Mouse (Mus musculus): ENCODE data around the gene Sh3d19.
"Not testable (repeated sequence)": the region's sequence is repeated elsewhere in the genome, so short reads cannot be mapped to it uniquely, and the experiment has no call there.

Gene Sh3d19

DNA sequence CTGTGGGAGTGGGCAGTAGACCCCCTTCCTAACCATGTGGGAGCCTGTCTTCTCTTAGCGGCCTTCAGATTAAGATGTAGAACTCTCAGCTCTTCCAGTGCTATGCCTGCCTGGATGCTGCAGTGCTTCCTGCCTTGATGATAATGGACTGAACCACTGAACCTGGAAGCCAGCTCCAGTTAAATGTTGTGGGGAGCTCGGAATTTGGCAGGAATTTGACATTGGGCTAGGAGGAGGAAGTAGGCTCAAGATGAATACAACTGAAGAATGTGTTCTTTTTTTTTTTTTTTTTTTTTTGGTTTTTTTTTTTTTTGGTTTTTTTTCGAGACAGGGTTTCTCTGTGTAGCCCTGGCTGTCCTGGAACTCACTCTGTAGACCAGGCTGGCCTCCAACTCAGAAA lies 10.9 kb downstream of the Sh3d19 start:
- not testable (repeated sequence) for DNase-seq

- DNase-seq, result no peak
Measured at GRCm38 (mm10) chr3:85984537-85984936, 13.6 kb downstream of the Sh3d19 start.

DNA sequence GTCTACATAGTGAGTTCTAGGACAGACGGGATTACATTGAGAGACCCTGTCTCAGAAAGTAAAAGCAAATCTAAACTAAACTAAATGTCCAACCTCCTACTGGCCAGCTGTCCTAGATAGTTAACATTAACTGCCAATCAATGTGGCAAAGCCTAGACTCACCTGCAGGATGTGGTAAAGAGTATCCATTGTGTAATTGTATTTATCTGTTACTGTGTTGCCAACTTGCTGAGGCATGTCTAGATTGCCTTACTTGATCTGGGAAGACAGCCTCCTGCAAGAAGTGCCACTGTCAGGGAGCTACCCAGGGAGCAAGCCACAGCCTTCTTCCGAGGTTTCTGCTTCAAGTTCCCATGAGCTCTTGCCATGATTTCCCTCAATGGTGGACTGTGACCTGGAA lies 16.3 kb downstream of the Sh3d19 start:
- no peak for DNase-seq

DNA sequence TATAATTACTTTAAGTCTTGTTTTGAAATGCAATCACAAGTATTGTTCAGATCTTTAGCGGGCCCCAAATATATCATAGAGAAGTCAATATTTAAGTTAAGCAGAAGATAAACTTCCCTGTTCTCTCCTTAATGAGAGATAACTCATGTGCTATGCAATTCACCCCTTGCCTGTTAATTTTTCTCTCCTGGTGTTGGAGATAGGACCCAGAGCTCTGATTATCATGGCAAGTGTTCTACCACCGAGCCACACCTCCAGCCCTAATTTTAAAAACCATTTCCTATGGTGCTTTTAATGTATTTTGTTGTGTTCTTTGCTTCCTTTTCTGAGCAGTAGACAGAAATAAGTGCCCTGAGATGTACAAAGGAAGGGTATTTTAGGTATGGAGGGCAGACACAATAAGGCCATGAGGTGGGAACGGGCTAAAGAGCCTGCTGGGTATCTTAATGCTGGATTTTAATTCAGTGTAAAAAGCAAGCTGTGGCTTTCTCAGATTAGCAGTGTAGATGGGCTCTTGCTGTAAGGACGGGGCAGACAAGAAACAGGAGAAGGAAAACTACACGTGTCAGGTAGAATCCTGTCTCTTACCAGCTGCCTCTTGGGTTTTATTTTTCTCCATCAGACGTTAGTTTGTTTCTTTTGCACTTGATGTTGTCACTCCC lies 20.4 kb downstream of the Sh3d19 start:
- DNase-seq, result no peak

DNA sequence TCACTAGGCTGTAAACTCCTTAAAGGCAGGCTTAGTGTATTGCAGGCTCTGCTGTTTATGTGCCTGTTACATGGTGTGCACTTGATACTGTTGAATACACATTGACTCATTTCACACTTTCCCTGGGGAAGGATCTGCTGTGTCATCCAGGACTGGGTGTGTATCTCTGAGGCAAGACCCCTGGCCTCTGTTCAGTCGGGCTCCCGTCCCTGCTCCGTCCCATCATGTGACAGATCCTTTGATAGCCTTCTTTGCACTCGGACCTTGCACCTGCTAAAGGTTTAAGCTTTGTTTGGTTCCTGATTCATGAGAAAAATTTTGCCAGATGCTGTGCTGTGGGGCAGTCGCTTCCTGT lies 20.9 kb downstream of the Sh3d19 start:
- no peak for DNase-seq

DNA sequence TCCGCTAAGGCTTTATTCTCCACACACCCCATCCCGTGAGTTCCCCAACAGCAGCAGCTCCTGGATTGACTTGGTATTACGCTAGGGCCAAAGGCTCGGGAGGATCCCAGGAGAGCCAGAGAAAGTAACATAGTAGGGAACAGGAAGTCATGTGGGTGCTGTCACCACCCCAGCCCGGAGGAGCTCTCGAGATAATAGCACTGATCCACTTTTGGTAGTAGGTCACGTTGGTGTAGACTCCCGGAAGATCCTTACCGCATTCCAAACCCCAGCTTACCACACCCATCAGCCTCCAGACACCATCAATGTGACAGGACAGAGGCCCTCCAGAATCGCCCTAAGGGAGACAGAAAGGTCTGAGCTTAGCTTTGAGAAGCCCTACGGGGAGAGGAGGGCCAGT lies 22.8 kb downstream of the Sh3d19 start:
- peak; percentile 74 for DNase-seq

DNA sequence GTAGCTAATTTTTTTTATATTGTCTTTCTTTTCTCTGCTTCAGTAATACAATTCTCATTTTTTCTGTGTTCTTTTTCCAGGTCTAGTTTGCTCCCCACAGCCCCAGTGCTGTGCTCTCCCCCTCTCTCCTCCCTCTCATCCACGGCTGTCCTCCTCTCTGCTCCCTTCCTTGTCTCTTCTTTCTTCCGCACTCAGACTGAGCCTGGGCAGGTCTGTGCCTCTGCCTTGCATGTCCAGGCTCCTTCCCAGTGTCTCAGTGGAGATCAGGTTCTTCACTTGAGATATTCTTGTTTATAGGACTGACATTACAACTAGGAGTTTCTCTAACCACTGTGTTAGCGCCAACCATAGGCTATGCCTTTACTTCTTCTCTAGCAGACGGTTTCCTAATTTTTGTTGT lies 23.7 kb downstream of the Sh3d19 start:
- DNase-seq, result no peak

DNA sequence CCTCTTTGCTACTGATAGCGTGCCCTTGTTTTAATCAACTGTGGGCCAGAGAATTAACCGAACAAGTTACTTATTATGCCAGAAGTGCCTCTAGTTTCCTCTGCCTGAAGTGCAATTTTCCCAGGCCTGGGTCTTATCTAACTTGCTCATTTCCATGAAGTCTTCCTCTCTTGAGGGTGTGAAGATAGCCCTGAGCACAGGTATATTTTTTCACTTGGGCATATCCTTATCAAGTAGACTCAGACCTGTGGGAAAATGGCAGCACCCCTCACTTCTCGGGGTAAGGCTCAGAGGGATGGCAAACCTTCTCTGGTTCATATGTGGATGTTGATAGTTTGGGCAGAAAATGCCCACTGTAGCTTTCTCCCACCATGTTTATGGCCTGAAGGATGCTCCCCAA lies 30.4 kb downstream of the Sh3d19 start:
- DNase-seq, result no peak

DNA sequence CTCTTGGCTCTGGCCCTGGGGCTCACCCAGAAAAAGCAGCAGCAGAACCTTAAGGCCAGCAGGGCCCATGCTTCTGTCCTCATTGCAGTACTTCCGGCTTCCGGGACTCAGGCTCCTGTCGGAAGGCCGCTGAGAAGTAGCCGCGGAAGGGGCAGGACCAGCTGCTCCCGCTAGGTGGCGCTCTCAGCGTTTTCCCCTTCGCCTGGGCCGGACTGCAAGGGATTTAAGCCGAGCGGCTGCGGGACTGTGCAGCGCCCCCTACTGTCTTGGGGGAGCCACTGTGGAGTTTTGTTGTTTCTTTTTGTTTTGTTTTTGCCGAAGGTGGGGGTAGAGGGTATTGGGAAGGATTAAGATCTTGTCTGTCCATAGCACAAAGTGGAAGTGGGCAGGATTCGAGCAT lies 31.5 kb downstream of the Sh3d19 start, which contains the start of gene Prss48:
Gene Prss48, minus strand, starts transcription at position 69 of the 400 bp plus-strand sequence.
- peak; percentile 41 for DNase-seq

- DNase-seq, result peak; percentile 36
Measured at GRCm38 (mm10) chr3:86002940-86003339, 32.0 kb downstream of the Sh3d19 start.

DNA sequence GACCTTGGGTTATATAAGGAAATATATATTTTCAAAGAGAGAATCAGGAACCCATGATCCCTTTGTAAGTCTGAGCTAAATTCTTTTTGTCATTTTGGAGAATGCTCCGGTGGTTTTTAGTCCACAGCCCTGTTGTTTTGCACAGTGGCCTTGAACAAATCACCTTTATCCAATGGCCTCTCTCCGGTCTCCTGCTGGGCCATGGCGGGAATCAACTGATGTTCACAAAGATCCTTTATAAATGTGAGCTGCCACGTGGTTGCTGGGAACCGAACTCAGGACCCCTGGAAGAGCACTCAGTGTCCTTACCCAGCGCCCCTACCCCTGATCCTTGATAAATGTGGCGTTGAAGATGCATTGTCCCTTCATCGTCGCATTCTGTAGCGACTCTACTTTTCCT lies 33.8 kb downstream of the Sh3d19 start:
- DNase-seq, result no peak

GRCm38 (mm10) chr3:86010618-86011017 lies 39.7 kb downstream of the Sh3d19 start:
- DNase-seq, result no peak

DNA sequence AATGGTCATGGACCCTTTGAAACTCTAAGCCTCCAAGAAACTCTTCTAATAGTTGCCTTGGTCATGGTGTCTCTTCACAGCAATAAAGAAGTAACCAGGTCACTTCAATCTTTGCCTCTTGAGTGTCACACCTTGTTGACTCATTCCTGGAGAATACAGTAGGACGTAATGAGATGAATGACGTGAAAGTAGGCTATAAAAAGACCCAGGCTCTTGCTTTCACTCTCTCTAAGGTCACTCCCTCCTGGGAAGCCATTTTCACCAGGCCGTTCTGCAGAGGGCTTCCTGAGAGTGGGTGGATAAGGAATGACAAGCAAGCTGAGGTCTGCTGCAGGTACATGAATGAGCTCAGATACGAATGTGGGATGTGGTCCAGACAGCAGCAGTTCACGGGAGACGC lies 40.5 kb downstream of the Sh3d19 start:
- no peak for DNase-seq

- no peak for DNase-seq
Measured at GRCm38 (mm10) chr3:86011833-86012232, 40.9 kb downstream of the Sh3d19 start.

- DNase-seq, result peak; percentile 20
Measured at GRCm38 (mm10) chr3:86013837-86014236, 42.9 kb downstream of the Sh3d19 start.

GRCm38 (mm10) chr3:86016965-86017364 lies 46.1 kb downstream of the Sh3d19 start:
- no peak for DNase-seq

GRCm38 (mm10) chr3:86017484-86017883 lies 46.6 kb downstream of the Sh3d19 start:
- no peak for DNase-seq

- no peak for DNase-seq
Measured at GRCm38 (mm10) chr3:86020921-86021650, 50.2 kb downstream of the Sh3d19 start.

DNA sequence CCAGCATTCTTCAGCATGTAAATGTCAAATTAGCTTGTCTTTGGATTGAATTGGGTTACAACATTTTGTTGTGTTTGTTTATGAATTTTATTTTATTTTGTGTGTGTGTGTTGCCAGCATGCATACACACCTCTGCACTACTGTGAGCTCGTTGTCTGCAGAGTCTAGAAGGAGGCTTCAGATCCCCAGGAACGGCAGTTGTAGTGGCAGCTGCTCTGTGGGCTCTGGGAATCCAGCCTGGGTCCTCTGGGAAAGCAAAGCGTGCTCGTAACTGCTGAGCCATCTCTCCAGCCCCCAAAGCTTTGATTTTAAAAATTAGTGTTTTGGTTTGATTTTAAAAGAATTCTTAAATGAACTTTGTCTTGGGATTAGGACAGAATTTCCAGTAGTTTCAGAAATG lies 50.7 kb downstream of the Sh3d19 start:
- DNase-seq, result no peak

GRCm38 (mm10) chr3:86024065-86024795 lies 53.3 kb downstream of the Sh3d19 start:
- DNase-seq, result no peak

DNA sequence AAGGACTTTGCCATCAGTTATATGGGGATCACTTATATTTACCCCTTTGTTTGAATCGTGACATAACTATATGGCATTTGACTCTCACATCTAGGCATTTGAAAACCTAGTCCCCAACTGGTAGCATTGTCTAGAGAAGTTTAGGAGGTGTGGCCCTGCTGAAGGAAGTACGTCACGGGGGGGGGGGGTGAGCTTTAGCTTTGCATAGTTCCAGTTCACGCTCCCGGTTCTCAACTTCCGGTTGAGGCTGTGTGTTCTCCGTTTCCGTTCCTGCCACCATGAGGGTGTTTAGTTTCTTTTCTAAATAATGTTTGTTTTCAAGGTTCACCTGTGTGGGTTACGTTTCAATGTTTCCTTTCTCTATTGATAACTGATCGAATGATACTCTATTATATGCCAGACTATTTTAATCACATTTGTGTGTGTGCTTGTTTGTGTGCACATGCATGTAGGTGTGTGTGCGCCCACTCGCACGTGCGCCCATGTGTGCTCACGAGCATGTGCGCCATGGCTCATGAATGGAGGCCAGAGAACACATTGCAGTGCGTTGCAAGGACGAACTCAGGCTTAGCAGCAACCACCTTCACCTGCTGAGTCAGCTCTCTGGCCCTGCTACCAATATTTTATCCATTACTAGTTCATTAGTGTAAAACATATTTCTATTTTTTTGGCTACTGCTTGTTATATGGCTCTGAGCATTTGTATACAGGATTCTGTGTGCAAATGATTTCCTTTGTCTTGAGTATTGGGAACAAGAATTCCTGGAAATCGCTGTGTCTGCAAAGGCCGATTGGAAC lies 54.6 kb downstream of the Sh3d19 start:
- no peak for DNase-seq

- no peak for DNase-seq
Measured at GRCm38 (mm10) chr3:86028658-86029375, 57.9 kb downstream of the Sh3d19 start.
